Mouse (Mus musculus) urinary bladder, postnatal 4 days (tissue): Measurements from ENCODE around the gene Lyrm2.

Experiments used
- DNase-seq, 2 experiments: peaks; one replicate each; pipeline ENCODE4 v3.0.0; 2021 to 2022; ENCODE audit warnings: low spot score in 2 of 2

Gene Lyrm2

DNA sequence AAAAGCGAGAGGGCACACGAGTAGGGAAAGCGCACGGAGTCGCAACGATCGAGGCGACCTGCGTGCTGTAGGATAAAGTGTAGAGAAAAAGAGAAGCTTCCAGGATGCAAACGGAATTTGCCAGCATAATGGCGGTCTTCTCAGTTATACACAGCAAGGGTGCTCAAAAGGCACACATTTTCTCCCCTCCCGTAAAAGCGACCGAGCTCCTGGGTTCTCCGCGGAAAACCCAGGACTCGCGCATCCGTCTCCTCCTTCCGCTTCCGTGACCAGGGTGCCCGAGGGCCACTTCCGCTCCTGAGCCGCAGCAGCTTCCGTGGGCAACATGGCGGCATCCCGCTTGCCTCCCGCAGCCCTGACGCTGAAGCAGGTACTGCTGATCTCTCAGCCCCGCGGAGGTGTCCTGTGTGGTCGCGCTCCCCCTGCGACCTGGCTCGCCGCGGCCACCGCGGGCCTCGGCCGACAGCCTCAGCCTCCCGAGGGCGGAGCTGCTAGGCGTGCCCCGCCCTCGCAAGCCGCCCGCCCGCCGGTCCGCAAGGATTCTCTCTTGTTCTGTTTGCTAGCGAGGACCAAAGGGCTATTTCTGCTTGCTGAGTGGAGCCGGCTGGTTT is at the start of gene Lyrm2:
TSS of gene Lyrm2 (plus strand) at position 288 of the 611 bp plus-strand sequence.
- DNase-seq: peak; percentile 71 to 79

DNA sequence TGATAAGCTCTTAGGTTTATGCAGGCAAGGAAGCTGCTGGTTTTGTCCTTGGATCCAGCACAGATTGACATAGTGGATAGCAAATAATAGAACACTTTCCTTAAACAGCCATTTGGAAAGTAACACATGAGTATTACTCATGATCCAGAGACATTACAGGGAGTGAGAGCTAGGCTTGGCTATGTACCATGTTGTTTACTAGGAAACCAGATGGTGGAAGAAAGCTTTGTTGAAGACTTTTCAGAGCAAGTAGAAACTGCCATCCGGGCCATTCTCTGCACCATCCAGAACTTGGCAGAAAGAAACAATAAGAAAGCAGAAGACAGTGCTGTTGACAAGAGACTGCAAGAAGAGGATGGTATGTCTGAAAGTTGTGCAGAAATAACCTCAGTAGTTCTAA is 49.3 kb upstream of the Lyrm2 start:
- no peak for DNase-seq

DNA sequence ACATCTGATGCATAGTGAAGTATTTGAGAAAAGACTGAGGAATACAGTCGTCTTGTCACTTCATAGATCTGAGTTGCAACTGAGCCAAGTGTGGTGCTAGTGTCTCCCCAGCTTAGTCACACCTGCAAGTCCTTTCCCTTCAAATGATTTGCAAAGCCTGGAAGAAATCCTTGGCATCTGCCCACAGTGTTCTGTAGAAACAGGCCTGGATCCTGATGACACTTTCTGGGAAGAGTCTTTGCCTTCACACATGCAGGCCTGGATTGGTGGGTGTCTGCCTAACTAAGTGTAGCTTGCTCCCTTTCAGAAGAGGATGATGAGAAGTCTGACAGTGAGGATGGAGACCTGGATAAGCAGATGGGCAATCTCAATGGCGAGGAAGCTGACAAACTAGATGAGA is 42.6 kb upstream of the Lyrm2 start:
- no peak for DNase-seq

DNA sequence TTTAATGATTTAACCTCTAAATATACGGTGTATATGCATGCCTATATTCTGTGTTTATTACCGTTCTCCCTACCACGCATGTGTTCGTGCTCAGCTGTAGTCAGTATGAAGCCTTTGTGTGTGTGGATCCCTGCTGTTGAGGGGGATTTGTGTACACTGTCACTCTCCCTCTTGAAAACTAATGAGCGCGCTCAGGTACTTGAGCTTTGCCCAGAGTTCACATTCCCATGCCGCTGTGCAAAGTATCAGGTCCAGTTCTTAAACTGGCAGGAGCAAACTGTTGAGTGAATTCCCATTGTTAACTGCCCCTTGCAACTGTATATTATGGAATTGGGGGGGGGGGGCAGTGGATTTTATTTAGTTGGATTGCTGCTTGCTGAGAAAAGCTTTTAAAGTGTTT is 32.6 kb upstream of the Lyrm2 start:
- DNase-seq: no peak

- no peak for DNase-seq
Measured at GRCm38 (mm10) chr4:32768046-32768445, 32.0 kb upstream of the Lyrm2 start.

GRCm38 (mm10) chr4:32770284-32770810 is 29.7 kb upstream of the Lyrm2 start:
- DNase-seq: no peak

DNA sequence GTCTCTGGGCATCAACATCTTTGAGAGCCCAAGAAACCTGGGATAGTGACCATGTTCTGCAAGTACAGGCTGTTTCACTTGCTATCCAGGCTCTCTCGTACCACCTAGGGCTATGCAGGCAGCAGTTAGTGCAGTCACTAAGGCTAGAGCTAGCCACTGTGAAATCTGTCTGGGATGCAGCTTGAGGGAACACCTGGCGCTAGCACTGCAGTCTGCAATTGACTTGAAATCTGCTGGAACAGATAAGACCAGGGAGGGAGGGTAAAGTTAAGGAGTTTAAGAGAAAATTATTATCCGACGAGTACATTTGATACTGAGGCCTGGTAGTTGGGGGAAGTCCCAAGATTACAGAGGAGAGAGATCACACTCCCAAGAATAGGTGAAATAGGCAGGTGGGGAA is 20.1 kb upstream of the Lyrm2 start:
- no peak for DNase-seq

DNA sequence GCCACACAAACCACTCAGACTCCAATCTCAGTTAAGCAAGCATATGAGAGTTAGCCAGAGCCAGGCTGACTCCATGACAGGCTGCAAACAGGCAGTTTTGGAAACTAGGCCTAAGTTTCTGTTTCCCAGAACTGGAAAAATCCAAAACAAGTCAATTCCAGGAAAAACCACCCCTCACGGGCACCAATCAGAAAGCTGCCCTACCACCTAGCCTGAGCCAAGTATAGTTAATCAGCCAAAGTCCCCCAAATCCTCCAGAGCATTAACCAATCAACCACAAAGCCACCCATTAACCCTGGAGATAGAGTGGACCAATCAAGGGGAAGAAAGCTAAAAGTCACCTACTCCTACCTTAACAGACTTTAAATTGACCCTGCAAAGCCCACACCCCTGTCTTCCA is 12.9 kb upstream of the Lyrm2 start:
- DNase-seq: no peak

DNA sequence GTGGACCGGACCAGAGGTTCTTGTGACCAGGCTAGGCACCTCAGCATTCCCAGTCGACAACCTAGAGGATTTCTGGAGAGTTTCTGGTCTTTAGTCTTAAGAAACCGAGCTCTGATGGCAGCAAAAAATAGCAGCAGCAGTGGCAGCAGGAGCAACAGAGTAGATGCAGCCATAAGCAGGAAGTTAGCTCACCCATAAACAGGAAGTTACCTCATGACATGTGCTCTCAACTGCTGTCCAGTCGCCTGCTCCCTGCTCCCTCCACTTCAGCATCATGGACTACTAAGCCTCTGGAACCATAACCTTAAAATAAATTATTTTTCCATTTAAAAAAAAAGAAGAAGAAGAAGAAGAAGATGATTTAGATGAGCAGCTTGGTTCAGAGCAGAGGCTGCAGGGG is 11.0 kb upstream of the Lyrm2 start:
- no peak for DNase-seq

DNA sequence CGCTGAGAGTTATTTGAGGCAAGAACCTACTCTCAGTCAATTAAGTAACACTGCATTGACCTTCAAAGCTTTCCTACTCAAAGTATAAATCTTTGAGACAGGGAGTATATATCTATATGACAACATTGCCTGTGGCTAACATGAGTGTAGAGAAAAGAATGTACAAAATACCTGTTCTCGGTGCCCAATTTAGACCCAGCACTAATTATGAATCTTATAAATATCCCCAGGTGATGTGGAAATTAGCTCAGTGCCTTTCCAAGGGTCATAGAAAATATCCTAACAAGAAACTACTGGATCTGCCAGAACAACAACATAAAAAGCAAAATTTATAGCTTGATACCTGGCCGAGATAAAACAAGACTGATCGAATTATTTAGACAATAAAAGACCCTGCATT is 1.1 kb upstream of the Lyrm2 start:
- no peak for DNase-seq

DNA sequence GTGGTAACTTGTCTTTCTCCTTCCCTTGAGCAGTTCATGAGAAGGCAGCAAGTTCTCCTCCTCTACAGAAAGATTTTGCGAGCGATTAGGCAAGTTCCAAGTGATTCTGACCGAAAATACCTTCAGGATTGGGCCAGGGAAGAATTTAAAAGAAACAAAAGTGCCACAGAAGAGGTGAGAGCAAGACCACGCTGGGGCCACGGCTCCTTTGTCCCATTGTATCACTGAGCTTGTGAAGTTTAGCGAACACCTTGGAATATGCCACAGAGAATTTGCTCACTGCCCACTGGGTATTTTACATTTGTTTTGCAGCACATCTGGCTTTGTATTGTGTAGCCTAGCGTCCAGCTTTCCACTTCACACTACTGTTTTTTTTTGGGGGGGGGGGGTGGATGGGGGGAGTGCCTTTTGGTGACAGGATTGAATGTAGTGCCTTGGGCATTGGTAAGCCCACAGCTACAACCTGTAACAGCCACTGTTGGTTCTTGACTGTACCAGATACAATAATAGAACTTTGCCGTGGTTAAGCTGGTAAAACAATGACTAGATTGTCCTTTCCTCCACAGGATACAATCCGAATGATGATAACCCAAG is 621 bp downstream of the Lyrm2 start:
- no peak for DNase-seq

DNA sequence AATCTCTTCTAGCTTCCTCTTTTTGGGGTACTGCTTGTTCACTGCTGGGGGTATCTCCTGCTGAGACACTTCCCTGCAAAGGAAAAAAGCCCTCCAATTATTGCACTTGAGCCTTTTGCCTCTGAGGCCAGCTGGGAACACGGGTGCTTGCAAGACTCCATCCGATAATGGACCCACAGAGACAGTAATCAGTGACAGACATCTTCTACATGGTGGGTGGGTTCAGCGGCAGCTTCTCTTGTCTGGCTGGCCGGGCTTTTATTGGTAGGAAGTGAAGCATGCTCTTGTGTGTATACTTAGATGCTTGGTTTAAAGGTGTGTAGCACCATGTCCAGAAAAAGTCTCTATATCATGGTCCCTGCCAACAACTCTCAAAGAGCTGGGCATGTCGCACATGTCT is 17.4 kb downstream of the Lyrm2 start:
- no peak for DNase-seq

- no peak for DNase-seq
Measured at GRCm38 (mm10) chr4:32820676-32821075, 20.6 kb downstream of the Lyrm2 start.

DNA sequence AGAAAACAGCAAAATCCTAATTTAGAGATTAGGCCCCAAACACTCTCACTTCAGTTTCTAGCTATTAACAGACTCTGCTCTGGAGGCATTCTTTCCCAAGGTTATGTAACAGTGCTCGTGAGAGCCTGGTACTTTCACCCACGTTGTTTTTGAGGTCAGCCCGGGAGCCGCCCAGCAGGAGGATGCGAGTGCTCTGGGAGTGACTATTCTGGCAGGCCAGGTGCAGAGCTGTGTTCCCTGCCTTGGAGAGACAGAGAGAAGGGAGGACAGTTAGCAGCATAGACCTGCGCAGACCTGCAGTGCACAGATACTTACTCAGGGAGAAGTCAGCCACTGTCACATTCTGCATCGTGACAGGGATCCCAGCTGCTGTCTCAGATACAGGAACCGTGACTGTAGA is 24.2 kb downstream of the Lyrm2 start:
- DNase-seq: no peak

GRCm38 (mm10) chr4:32826925-32827324 is 26.9 kb downstream of the Lyrm2 start:
- no peak for DNase-seq

DNA sequence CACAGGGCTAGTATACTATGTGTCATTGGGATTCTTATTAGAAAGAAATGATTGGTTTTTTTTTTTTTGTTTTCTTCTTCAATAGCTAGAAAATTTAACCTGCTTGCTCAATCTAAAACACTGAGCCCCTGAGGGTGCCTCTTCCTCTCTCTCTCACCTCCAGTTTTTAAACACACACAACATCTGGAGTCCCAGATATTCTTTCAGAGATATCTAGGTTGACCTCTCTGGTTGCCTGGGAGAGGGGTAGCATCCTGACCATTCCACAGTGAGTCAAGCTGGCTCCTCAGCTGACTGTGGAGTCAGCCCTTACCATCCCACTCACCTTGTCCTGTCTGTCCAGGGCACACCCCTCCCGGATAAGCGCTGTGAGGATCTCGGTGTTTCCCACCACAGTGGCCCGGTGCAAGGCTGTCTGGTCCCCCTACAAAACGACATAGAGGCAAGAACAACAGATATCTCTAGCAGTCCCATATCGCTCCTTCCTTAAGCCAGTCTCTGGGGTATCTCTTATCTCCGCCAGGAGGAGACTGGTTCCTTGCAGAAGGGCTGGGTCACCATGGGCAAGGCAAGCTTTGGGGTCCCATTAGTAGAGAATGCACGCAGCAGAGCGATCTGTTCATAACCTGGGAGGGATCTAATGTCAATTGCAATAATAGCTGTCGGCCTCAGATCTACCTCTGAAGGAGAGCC is 28.5 kb downstream of the Lyrm2 start:
- no peak for DNase-seq

DNA sequence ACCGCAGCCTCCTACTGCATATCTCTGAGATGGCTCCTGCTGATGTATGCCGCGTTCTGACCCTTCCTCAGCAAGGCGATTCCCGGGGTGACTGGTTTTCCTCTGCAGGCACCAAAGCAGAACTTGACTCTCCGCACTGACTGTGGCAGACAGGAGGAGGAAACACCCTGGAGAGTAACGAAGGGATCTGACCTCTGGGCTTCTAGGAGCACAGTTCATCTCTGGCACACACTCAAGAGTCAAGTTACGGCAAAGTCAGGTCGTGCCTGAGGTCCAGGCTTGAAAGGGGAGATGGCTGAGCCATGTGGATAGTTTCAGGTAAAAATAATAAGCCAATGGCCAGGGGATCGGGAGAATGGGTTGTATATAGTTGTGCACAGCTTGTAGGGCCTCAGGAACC is 29.3 kb downstream of the Lyrm2 start:
- DNase-seq: no peak

- DNase-seq: no peak
Measured at GRCm38 (mm10) chr4:32833494-32834282, 33.6 kb downstream of the Lyrm2 start.

- DNase-seq: no peak
Measured at GRCm38 (mm10) chr4:32834541-32834940, 34.5 kb downstream of the Lyrm2 start.

DNA sequence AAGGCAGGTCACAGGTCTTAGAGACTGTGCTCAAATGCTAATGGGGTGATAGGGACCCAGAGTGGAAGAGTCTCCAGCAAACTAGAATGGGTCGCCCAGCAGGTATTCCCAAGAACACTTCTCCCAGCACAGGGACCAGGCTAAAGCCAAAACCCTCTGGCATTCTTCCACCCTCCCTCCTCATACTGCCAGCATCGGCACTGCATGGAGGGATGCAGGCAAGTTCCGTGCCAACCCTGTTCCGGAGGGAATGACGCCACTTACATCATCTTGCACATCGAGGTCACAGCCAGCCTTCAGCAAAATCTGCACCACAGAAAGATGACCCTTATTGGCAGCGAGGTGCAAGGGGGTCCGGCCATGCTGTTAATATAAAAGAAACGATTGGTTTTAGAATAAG is 36.0 kb downstream of the Lyrm2 start:
- DNase-seq: no peak

- DNase-seq: no peak
Measured at GRCm38 (mm10) chr4:32838401-32838800, 38.3 kb downstream of the Lyrm2 start.
